Mouse (Mus musculus): ENCODE results near the gene Setd6. TPM values are rescaled to one million over a fixed set of nuclear protein-coding genes. Genes with fewer than 3 reads are reported as not detected.
A peak's percentile ranks its signal among the peaks of the same experiment; 100 is the strongest.

The Setd6 gene
- 10 to 100 TPM; 16.5 to 19.7 TPM for total RNA-seq (2021)

DNA sequence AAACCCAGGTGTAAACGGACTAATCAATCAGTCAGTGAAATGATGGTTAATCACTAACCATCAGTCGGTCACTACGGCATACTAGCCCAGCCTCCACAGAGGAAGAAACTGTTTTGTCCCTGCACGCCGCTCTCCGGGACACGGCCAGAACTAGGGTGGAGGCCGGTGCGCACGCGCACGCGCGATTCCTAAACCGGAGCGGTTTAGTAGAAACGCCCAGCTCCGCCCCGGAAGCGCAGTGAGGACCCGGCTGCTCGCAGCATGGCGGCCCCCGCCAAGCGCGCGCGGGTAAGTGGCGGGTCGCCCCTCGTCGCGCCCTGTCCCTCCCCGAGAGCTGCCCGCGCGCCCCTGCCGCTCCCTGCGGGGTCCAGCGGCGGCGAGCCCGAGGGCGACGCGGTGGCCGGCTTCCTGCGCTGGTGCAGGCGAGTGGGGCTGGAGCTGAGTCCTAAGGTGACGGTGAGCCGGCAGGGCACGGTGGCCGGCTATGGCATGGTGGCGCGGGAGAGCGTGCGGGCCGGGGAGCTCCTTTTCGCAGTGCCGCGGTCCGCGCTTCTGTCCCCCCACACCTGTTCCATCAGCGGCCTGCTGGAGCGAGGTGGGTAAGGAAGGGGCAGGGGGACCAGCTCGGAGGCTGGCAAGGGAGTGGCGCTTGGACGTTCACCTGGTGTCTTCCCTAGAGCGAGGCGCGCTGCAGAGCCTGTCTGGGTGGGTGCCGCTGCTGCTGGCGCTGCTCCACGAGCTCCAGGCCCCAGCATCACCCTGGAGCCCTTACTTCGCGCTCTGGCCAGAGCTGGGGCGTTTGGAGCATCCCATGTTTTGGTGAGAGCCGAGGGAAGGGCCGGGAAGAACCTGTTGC, at the start of gene Setd6:
Gene Setd6, plus strand, starts transcription at position 206 of the 856 bp plus-strand sequence.
- peak; percentile 88 for DNase-seq (ENCODE audit: low spot score in 2 of 2)
- intact Hi-C loops (cut with DNase I) = loop anchor here (5.0 kb wide), 1 partner anchor 116 kb away; no protein-coding TSS in a partner anchor

DNA sequence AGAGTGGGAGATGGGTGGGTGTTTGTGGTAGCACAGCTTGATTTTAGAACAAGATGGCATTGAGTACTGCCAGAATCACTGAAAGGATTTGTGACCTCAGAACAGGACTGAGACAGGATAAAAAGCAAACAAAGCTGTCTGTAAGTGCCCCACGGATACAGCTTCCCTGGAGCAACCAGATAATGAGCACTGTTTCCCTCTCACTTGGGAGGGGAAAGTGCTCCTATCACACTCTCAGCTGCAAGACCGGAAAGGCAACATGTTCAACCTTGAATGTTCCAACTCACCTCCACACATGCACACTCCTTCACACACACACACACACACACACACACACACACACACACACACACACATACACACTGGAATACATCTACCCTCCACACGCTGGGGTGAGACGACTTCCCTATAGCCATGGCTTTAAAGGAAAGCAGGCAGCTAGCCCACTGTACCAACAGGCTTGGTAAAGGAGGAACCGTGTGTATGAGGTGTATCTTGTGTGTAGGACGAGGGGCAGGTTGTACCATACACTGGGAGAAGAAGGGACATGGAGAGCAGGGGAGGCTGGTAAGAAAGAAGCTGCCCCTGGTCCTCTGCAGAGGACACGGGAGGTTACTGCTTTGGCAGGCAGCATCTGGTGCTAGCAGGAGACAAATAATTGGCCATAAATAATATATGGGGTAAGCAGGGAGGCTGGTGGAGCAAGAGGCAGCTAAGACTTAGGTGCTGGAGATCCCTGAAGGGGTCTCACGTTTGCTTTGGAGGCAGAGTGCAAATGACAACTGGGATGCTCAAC, 47.3 kb upstream of the Setd6 start:
- no peak for DNase-seq (ENCODE audit: low spot score in 2 of 2)
- intact Hi-C loops (cut with DNase I) = no loop called here

DNA sequence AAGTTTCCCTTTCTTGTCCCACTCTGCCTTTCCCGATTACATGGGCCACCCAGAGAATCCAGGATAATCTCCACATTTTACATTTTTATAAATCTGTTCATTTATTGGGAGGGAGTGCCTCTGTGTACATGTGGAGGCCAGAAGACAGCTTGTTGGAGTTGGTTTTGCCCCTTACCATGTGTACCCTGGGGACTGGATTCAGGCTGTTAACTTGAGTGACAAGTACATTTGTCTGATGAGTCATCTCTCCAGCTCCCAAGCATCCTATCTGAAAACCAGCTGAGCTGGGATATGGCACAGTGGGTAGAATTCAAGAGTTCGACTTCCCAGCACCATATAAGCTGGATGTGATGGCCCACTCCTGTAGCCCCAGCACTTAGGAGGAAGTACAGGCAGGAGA, 45.7 kb upstream of the Setd6 start:
- DNase-seq (ENCODE audit: low spot score in 2 of 2) = no peak
- intact Hi-C loops (cut with DNase I) = no loop called here

DNA sequence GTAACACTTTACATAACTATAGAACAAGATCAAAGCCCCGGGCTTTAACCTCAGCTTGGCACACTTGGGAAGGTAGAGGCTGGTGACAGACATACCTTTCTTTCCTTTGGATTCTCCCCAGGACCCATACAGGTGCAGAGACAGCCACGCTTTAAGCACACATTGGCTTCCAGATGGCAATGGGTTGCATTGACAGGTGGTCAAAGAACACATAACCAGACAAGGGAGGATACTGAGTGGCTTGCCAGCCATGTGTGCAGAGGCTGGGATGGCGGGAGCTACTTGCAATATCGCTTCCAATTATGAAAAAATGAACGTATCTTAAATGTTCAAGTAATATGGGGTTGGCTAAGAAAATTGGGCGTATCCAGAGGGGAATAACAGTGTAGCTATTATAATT, 43.8 kb upstream of the Setd6 start:
- intact Hi-C loops (cut with DNase I) = no loop called here
- DNase-seq (ENCODE audit: low spot score in 2 of 2) = no peak

DNA sequence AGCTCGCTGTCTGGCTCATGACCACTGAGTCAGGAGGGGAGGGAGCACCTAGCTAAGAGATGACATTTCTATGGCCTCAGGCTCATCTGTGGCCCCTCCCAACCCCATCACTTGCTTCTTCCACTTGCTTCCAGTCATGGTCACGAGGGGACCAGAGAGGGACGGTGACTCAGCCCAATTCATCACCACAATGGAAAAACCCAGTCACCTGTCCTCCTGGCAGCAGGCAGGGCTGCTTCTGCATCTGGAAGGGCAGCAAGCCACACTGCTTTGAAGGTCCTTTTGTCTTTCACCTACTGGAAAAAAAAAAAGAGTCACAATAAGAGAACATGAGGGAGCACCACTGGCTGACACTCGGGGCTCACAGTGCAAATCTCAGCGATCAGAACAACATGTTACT, 42.9 kb upstream of the Setd6 start:
- intact Hi-C loops (cut with DNase I) = no loop called here
- DNase-seq (ENCODE audit: low spot score in 2 of 2) = no peak

DNA sequence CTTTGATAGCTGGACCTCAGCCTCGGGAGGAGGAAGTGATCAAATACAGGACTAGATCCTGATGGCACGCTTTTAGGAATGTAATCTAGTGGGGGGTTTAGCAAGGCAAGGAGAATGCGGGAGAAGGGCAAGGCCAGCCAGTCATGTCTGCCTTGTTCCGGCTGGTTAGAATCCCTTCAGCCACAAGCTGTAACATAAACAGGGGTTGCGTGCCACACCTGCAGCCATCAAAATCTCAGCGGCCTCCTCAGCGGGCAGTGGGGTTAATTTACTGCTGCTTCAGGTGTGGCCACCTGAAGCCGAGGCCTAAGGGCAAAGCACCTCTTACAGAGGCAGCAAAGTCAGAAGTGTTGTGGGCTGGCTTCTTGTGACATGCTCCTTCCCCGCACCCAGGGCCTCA, 39.0 kb upstream of the Setd6 start, which contains the start of gene Ndrg4:
Gene Ndrg4, plus strand, starts transcription at position 350 of the 400 bp plus-strand sequence.
- intact Hi-C loops (cut with DNase I) = loop anchor here (5.0 kb wide), 1 partner anchor 44 kb away; the partner anchor contains the start of gene Gins3
- DNase-seq (ENCODE audit: low spot score in 2 of 2) = no peak

DNA sequence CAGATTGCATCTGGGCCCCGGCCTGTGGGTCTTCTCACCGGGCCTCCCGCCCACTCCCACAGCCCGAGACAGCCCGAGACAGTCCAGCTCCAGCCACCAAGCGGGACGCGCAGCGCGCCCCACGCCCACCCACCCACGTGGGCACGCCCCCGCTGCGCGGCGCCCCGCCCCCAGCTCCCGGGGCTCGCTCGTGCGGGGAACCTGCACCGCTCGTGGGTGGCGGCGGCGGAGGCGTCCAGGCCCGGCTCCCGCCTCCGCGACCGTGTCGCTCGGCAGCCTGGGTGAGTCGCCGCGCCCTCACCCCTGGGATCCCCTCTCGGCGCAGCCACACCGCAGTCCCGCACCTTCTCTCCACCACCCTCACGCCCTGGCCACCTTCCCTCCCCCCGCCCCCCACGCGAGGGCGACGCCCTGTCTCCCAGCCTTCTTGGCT, 38.1 kb upstream of the Setd6 start:
- intact Hi-C loops (cut with DNase I) = loop anchor here (1.0 to 5.0 kb wide), 2 partner anchors 21 to 45 kb away; partner anchors contain the start of gene Gins3
- peak in 1 of 2 experiments; percentile 57 for DNase-seq (ENCODE audit: low spot score in 2 of 2)

DNA sequence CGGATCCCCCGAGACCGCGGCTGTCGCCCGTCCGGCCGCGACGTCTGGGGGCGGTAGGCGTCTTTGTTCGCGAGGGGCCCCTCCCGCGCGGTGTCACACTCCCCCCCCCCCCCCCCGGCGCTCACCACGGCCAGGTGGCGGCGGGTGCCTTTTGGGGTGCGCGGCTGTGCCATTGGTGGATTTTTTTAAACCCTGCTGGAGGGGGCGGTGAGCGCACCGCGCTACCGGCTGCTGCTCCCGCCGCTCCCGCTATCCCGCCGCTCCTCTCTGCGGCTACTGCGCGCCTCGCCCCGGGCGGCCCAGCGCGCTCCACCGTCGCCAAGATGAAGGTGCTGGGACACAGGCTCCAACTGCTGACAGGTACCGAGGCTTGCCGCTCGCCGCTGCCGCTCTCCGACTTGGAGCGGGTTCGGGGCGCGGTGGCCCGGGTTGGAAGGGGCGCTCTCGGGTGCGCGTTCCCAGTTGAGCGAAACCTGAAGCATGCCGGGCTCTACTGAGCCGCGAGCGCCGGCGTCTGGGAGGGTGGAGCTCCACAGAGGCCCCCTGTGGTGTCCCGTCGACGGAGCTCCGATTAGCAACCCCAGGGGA, 37.6 kb upstream of the Setd6 start:
- intact Hi-C loops (cut with DNase I) = loop anchor here (1.0 to 5.0 kb wide), 2 partner anchors 20 to 46 kb away; partner anchors contain the start of gene Gins3
- peak; percentile 76 to 81 for DNase-seq (ENCODE audit: low spot score in 2 of 2)

DNA sequence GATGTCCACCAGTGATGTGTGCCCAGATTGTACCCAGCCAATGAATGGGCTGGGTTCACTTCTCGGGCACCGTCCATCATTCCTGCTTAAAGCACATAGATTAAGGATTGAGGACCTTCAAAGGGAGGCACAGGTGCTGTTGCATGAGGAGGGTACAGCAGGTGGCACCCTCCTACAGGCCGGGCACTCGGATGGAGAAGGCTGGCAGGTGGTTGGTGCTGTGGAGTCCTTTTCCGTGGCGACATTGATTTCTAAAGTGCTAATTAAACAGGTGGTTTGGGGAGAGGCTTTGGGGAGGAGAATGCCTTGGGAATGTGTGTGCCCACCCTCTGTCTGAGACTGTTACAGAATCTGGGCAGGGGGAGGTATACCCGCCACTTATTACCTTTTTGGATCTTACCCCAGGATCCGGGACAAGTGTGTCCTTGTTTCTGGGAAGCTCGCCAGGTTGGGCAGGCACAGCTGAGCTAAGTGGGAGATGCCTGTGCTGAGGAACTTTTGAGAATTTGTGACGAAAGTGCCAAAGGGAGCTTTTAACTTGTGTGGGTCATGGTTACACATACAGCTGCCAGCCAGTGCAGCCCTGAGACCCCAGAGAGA, 27.5 kb upstream of the Setd6 start:
- peak; percentile 74 to 78 for DNase-seq (ENCODE audit: low spot score in 2 of 2)
- intact Hi-C loops (cut with DNase I) = no loop called here

DNA sequence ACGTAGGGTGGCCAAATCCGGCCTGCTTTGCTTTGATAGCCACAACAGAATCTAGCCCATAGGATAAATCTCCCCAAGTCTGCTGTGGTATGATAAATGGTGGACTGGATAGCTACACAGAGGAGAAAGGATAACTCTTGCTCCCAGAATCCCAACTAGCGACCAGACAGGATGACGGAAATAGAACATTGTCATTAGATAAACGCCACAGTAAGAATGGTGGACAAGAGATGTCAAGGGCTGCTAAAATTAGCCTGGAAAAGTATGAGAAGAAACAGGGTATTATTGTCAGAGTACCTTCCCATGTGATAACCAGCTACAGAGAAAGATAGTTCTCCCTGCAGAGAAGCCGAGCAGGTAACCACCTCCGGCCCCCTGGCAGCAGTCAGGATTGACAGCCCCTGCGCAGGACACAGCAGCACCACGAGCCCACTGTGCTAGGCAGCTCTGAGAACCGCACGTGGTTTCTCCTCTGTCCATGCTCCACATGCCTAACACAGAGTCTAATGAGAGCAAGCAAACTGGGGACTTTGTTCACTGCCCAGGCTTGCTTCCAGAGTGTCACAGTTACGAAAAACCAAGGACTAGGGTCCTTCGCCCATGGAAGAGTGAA, 24.6 kb upstream of the Setd6 start:
- no peak for DNase-seq (ENCODE audit: low spot score in 2 of 2)
- intact Hi-C loops (cut with DNase I) = no loop called here

DNA sequence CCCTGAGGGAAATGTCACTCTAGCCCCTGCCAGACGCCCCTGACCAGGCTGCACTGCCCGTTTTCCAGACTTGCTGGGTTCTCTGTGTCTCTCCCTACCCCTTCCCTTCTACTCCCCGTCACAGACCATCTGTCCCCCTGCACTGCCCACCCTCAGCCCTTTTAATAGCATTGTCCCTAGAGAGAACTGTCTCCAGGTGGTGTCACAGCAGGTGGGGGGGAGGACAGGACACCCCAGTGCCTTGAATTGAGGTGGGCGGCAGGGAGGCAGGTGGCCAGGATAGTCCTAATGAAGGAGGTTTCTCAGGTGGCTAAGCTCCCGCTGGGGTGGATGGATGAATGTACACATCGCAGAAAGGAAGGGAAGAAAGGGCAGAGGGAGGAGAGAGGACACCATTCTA, 21.1 kb upstream of the Setd6 start:
- intact Hi-C loops (cut with DNase I) = no loop called here
- DNase-seq (ENCODE audit: low spot score in 2 of 2) = peak; percentile 71 to 75

DNA sequence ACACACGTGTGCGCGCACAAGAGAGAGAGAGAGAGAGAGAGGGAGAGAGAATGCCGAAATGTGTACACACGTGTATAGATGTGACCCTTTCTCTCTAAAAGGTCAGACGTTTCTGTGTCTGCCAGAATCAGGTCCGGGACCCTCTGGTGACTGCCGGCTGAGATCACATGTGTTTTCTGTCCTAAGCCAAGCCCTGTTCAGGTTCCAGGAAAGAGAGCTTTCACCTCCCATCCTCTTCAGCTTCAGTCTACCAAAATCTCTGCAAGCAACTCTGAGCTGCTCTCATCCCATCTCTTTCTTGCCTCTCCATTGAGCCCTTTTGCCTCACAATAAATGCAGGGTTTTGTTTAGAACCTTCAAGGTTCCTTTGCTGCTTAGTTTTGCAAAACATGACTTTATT, 19.0 kb upstream of the Setd6 start:
- intact Hi-C loops (cut with DNase I) = loop anchor here (1.0 kb wide), 1 partner anchor 90 kb away; no protein-coding TSS in a partner anchor
- DNase-seq (ENCODE audit: low spot score in 2 of 2) = no peak

DNA sequence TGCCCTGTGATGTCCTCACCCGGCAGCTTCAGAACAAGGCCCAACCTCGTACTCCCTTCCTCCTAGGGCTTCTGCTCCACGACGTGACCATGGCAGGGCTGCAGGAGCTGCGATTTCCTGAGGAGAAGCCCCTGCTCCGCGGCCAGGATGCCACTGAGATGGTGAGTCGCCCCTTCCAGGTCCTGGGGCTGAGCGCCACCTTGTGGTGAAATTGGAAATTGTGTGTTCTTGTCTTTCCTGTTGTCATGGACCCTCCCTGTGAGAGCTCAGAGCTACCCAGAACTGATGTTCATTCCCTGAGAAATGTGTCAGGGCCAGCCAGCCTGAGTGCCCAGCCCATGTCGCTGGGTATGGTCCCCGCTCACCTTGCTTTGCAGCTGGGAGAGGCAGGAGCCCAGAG, 18.6 kb upstream of the Setd6 start:
- DNase-seq (ENCODE audit: low spot score in 2 of 2) = peak; percentile 85 to 89
- intact Hi-C loops (cut with DNase I) = loop anchor here (1.0 kb wide), 1 partner anchor 91 kb away; no protein-coding TSS in a partner anchor

DNA sequence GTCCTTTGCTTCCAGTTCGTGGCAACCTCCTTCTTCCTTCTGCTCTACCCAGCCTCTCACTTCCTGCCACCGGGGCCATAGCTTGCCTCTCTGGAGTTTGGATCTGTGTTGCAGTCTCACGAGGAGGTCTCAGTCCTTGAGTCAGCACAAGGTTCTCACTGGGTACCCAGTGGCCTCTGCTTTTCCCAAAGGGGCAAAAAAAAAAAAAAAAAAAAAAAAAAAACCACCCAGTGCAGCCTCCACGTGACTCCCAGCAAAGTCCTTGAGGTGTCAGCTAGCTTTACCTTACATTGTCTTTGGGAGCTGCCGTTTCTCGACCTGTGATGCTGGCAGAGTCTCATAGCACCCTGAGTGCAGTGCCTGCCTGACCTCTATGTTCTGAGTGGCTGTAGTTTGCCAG, 17.5 kb upstream of the Setd6 start:
- intact Hi-C loops (cut with DNase I) = loop anchor here (1.0 kb wide), 1 partner anchor 20 kb away; no protein-coding TSS in a partner anchor
- peak in 1 of 2 experiments; percentile 25 for DNase-seq (ENCODE audit: low spot score in 2 of 2)

DNA sequence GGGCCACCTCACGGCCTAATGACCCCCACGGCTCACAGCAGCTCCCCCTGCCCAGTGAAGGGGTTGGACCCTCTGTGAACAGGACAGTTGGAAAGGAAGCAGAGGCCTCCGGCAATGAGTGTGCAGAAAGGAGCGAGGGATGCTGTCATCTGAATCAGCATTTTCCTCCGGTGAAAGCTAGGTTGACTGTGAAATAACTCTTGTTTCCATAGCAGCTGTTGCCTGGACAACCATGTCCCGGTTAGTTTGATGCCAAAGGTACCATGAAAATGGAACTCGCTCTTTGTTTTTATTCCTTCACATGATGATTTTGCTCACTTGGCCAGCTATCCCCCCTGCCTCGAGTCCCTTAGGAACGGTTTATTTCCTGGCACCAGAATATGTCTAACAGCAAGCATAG, 15.4 kb upstream of the Setd6 start:
- DNase-seq (ENCODE audit: low spot score in 2 of 2) = peak; percentile 72 to 74
- intact Hi-C loops (cut with DNase I) = loop anchor here (5.0 to 10.0 kb wide), 2 partner anchors 213 to 355 kb away; no protein-coding TSS in a partner anchor

DNA sequence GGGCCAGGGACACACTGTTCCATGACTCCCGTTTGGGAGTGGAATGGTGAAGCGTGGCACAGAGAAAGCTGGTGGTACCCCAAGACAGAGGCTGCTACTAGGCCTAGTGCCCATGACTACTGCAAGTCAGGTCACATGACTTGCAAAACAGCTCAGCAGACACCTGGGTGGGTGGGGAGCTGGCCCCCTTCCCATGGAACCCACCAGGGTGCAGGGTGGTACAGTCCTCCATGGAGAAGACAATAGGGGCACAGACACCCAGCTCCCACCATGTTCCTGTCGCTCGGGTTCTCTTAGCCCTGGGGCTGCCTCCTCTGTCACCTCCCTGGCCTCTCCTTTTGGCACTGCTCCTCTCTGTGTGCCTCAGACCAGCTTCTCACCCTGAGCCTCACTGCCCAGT, 13.9 kb upstream of the Setd6 start:
- no peak for DNase-seq (ENCODE audit: low spot score in 2 of 2)
- intact Hi-C loops (cut with DNase I) = loop anchor here (5.0 to 10.0 kb wide), 2 partner anchors 215 to 357 kb away; no protein-coding TSS in a partner anchor

DNA sequence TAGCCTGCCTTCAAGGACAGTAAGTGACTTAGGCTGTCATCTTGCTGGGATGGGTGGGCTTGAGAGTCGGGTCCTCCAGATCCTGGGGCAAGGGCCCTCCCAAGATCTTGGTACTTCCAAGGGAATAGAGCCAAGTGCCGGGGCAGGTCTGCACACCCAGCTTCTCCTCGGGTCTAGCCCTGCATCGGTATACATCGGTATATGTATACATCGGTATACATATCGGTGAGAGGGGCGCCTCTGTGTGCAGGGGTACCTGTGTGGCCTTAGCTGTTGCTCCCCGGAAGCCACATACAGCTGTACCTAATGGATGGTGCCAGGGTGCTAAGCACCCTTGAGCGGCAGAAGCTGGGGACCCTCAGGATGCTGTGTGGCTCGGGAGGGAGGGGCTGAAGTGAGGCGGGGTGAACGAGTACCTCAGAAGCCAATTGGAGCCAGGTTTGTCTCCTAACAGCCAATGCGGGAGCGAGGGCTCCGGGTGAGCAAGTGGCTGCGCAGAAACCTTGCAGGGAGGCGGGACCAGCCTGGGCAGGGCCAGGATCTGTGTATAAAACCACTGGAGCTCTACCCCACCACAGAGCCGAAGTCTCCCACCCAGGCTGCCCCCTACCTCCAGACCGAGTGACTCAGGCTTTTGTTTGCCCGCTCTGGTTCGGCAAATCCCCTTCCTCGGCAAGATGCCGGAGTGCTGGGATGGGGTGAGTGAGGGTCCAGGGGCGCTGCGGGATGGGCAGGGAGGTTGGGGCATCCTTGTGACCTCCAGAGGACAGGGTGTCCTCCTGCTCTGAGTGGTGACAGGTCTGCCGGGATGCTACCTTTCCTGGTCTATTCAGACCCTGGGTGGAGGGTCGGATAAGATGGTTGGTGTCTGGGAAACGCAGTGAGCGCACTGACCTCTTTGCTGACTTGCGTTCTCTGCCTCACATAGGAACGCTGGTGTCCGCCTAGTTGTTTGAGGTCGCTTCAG, 12.9 kb upstream of the Setd6 start:
- DNase-seq (ENCODE audit: low spot score in 2 of 2) = peak; percentile 90 to 92
- intact Hi-C loops (cut with DNase I) = loop anchor here (5.0 to 10.0 kb wide), 2 partner anchors 215 to 358 kb away; no protein-coding TSS in a partner anchor
